Comparison of ENCODE assay signal across 19 mouse cellular contexts in genomic region chr15:67315202-67315601, GRCm38 (mm10).
"Had no signal": no experiment of that assay in that cellular context is flagged by ENCODE, and none has a peak within 500 bp of the region (broad histone marks: within the 10 kb centered on the region; RNA-seq: fewer than 3 reads in every experiment).

No protein-coding gene starts in this region.

- H3K27ac ChIP-seq: liver, embryonic 14.5 days; lung, embryonic 15.5 days; macrophage; midbrain, embryonic 13.5 days; midbrain, embryonic 15.5 days; neural tube, embryonic 12.5 days; stomach, embryonic 15.5 days had no signal

- H3K9me3 ChIP-seq: lung, embryonic 15.5 days; megakaryocyte, embryonic 14.5 days; midbrain, embryonic 13.5 days; midbrain, embryonic 15.5 days; neural tube, embryonic 12.5 days; stomach, embryonic 15.5 days had no signal

- H3K27me3 ChIP-seq: lung, embryonic 15.5 days; megakaryocyte, embryonic 14.5 days; midbrain, embryonic 13.5 days; midbrain, embryonic 15.5 days; neural tube, embryonic 12.5 days; stomach, embryonic 15.5 days had no signal

- H3K4me1 ChIP-seq: lung, embryonic 15.5 days; midbrain, embryonic 13.5 days; midbrain, embryonic 15.5 days; neural tube, embryonic 12.5 days; stomach, embryonic 15.5 days had no signal

- H3K4me2 ChIP-seq: lung, embryonic 15.5 days; midbrain, embryonic 11.5 days; midbrain, embryonic 13.5 days; midbrain, embryonic 15.5 days; neural tube, embryonic 12.5 days; stomach, embryonic 15.5 days had no signal

- H3K9ac ChIP-seq: liver, embryonic 14.5 days; lung, embryonic 15.5 days; midbrain, embryonic 13.5 days; midbrain, embryonic 15.5 days; neural tube, embryonic 12.5 days; stomach, embryonic 15.5 days had no signal

- ATAC-seq: lung, postnatal 0 days; midbrain, embryonic 13.5 days; midbrain, embryonic 15.5 days had no signal

- H3K4me3 ChIP-seq: lung, embryonic 15.5 days; megakaryocyte, embryonic 14.5 days; midbrain, embryonic 13.5 days; midbrain, embryonic 15.5 days; neural tube, embryonic 12.5 days; stomach, embryonic 15.5 days had no signal

- DNase-seq: lung, adult 2 months; lung, postnatal 14 days; lung, postnatal 36 days; right cerebral cortex, postnatal 14 days; right cerebral cortex, postnatal 4 days; spleen, adult 18-20 months; thymus, adult 2 months; thymus, postnatal 25 days; thymus, postnatal 4 days had no signal

- H3K36me3 ChIP-seq: lung, embryonic 15.5 days; midbrain, embryonic 13.5 days; midbrain, embryonic 15.5 days; neural tube, embryonic 12.5 days; stomach, embryonic 15.5 days had no signal
